Mouse (Mus musculus): Measurements from ENCODE around the gene Ptpn5.

- TF ChIP-seq TAL1 (IDR thresholded peaks at IDR 0.05; ENCODE audit: low read length) (no peak), GATA1 (IDR thresholded peaks at IDR 0.05; ENCODE audit: low read length) (no peak)
These were observed 25.0 kb upstream of the Ptpn5 start for GRCm38 (mm10) chr7:47158451-47158850.

Data from erythroblast, embryonic 14.5 days (primary cell).